Mouse (Mus musculus) cerebellum, adult 9-10 months (tissue): ENCODE data around the gene Rbm11.

Experiments used
- DNase-seq: peaks from one replicate; pipeline ENCODE4 v3.0.0; 2022

Rbm11 gene

GRCm38 (mm10) chr16:75592671-75593500 lies at the start of gene Rbm11:
Gene Rbm11, plus strand, starts transcription at chr16:75592844.
- peak; percentile 77 for DNase-seq

GRCm38 (mm10) chr16:75545310-75545709 lies 47.3 kb upstream of the Rbm11 start:
- no peak for DNase-seq

GRCm38 (mm10) chr16:75562910-75563309 lies 29.7 kb upstream of the Rbm11 start:
- no peak for DNase-seq

GRCm38 (mm10) chr16:75582279-75582678 lies 10.4 kb upstream of the Rbm11 start:
- no peak for DNase-seq

- no peak for DNase-seq
Measured at GRCm38 (mm10) chr16:75585961-75586360, 6.7 kb upstream of the Rbm11 start, which contains the start of gene Lipi. Gene Lipi, minus strand, starts transcription at chr16:75586061.

GRCm38 (mm10) chr16:75586466-75586865 lies 6.2 kb upstream of the Rbm11 start:
- DNase-seq = no peak

GRCm38 (mm10) chr16:75593501-75594183 lies 998 bp downstream of the Rbm11 start:
- no peak for DNase-seq

- DNase-seq = no peak
Measured at GRCm38 (mm10) chr16:75606415-75606814, 13.8 kb downstream of the Rbm11 start.

GRCm38 (mm10) chr16:75612561-75612960 lies 19.9 kb downstream of the Rbm11 start:
- no peak for DNase-seq

- DNase-seq = no peak
Measured at GRCm38 (mm10) chr16:75617651-75618349, 25.2 kb downstream of the Rbm11 start.

GRCm38 (mm10) chr16:75627862-75628261 lies 35.2 kb downstream of the Rbm11 start:
- DNase-seq = no peak
